Comparison of ENCODE assay signal across 23 mouse cellular contexts in the genomic region with DNA sequence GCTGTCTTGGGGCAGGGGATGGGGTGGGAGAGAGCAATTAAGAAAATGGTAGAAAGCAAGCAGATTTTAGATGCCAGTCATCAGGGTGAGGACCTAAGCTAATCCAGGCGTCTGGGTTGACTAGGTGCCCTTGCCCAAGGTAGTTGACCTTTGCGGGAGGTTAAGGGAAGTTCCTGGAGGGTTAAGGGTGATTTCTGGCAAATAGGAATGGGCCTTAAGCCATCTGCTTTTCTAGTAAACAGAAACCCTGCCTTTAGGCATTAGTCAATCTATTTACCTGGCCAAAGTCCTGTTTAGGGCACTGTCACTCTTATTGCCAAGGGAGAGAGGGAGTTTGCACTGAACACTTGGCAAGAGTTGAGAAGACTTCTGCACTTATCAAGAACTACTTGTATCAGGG. TPM values are rescaled to one million over a fixed set of nuclear protein-coding genes. Genes with fewer than 3 reads are reported as not detected.
DNase-seq lines count a peak whose midpoint lies in the region; ATAC-seq and TF ChIP-seq lines count a peak whose summit lies in the region.
"Had no signal": no experiment of that assay in that cellular context is flagged by ENCODE, and none has a peak within 500 bp of the region (broad histone marks: within the 10 kb centered on the region; RNA-seq: fewer than 3 reads in every experiment).

No protein-coding gene starts in this region.

- H3K4me2 ChIP-seq in kidney, embryonic 16.5 days (replicated peaks; ENCODE audit: low read depth, low read length) = no peak overlapping the region
- no peak overlapping the region for H3K4me2 ChIP-seq in liver, postnatal 0 days (ENCODE audit: low read depth, low read length)
- H3K4me2 ChIP-seq: embryonic facial prominence, embryonic 12.5 days; forebrain, embryonic 15.5 days; heart, embryonic 11.5 days; heart, embryonic 15.5 days had no signal

- peak; percentile 57 for TF ChIP-seq EP300 in liver, postnatal 0 days (IDR thresholded peaks at IDR 0.05; ENCODE audit: low read depth)

- no peak for TF ChIP-seq CTCF in liver, postnatal 0 days (IDR thresholded peaks at IDR 0.05; ENCODE audit: low read depth)

- no peaks in the 10 kb centered on the region for H3K27me3 ChIP-seq in kidney, embryonic 16.5 days (ENCODE audit: insufficient read depth, low read length)
- H3K27me3 ChIP-seq in liver, postnatal 0 days (ENCODE audit: insufficient read depth, low read length) = no peaks in the 10 kb centered on the region
- H3K27me3 ChIP-seq: CH12.LX; embryonic facial prominence, embryonic 12.5 days; forebrain, embryonic 15.5 days; heart, embryonic 15.5 days; Patski had no signal

- peaks cover 18% of the 10 kb centered on the region; the same call in 1 of the 2 replicates for H3K36me3 ChIP-seq in kidney, embryonic 16.5 days (ENCODE audit: insufficient read depth, low read length)
- H3K36me3 ChIP-seq in liver, postnatal 0 days (replicated peaks; ENCODE audit: insufficient read depth, low read length) = no peaks in the 10 kb centered on the region; the same call in 1 of the 2 replicates
- H3K36me3 ChIP-seq: embryonic facial prominence, embryonic 12.5 days; heart, embryonic 15.5 days had no signal

- no peak overlapping the region for H3K4me3 ChIP-seq in kidney, embryonic 16.5 days (ENCODE audit: low read length)
- H3K4me3 ChIP-seq in liver, postnatal 0 days (ENCODE audit: low read depth, low read length) = no peak overlapping the region
- H3K4me3 ChIP-seq: embryonic facial prominence, embryonic 12.5 days; forebrain, embryonic 15.5 days; heart, adult 2 months; heart, embryonic 15.5 days had no signal

- no peak overlapping the region for H3K9ac ChIP-seq in kidney, embryonic 16.5 days (replicated peaks; ENCODE audit: low read length)
- no peak overlapping the region for H3K9ac ChIP-seq in liver, postnatal 0 days (replicated peaks)
- H3K9ac ChIP-seq: embryonic facial prominence, embryonic 12.5 days; forebrain, embryonic 15.5 days; heart, embryonic 15.5 days had no signal

- no peaks in the 10 kb centered on the region for H3K9me3 ChIP-seq in kidney, embryonic 16.5 days (ENCODE audit: low read length)
- H3K9me3 ChIP-seq in liver, postnatal 0 days (ENCODE audit: low read length) = no peaks in the 10 kb centered on the region
- H3K9me3 ChIP-seq: embryonic facial prominence, embryonic 12.5 days; forebrain, embryonic 15.5 days; heart, embryonic 15.5 days had no signal

- 64% methylated on average over 2 of the region's 2 CpGs for WGBS in kidney, embryonic 16.5 days
- whole genome bisulfite sequencing in large intestine, adult 2 months = 31% methylated on average over 2 of the region's 2 CpGs
- WGBS in liver, postnatal 0 days (ENCODE audit: insufficient replicate concordance) = 62% methylated on average over 2 of the region's 2 CpGs

- H3K27ac ChIP-seq in kidney, embryonic 16.5 days (ENCODE audit: low read length) = no peak overlapping the region
- peak overlapping the region; percentile 72 for H3K27ac ChIP-seq in liver, postnatal 0 days (ENCODE audit: low read depth)
- H3K27ac ChIP-seq: embryonic facial prominence, embryonic 12.5 days; forebrain, embryonic 15.5 days; heart, adult 2 months; heart, embryonic 15.5 days had no signal

- DNase-seq in kidney, adult 18-20 months = peak; percentile 36
- no peak for DNase-seq in kidney, postnatal 14 days
- DNase-seq in kidney, postnatal 36 days = peak; percentile 34 to 42
- peak; percentile 38 for DNase-seq in large intestine, adult 2 months (ENCODE audit: low read depth, low spot score)
- peak; percentile 37 for DNase-seq in liver, postnatal 0 days
- no peak for DNase-seq in spleen, adult 12 weeks (ENCODE audit: low spot score)
- no peak for DNase-seq in heart, adult 11 months
- DNase-seq: adrenal gland, postnatal 14 days; cerebellum, adult 11-12 months; cerebellum, adult 9-10 months; cerebellum, postnatal 25 days; gastrocnemius, postnatal 10 days; heart, adult 2 months; heart, postnatal 14 days had no signal

- ATAC-seq in kidney, embryonic 16.5 days (ENCODE audit: low FRiP score, low TSS enrichment) = no peak
- ATAC-seq in liver, postnatal 0 days = peak; percentile 99
- ATAC-seq: activated CD4-positive, CD25-positive, alpha-beta regulatory T cell, adult 4 months; forebrain, embryonic 15.5 days; Patski had no signal

- no peaks in the 10 kb centered on the region for H3K4me1 ChIP-seq in kidney, embryonic 16.5 days (ENCODE audit: insufficient read depth, low read length)
- H3K4me1 ChIP-seq in liver, postnatal 0 days (ENCODE audit: insufficient read depth) = peaks cover 3% of the 10 kb centered on the region; the same call in 1 of the 2 replicates
- H3K4me1 ChIP-seq: embryonic facial prominence, embryonic 12.5 days; forebrain, embryonic 15.5 days; heart, embryonic 15.5 days had no signal

RNA-seq across cellular contexts. Expression of gene Sh3yl1, which starts 25.4 kb away (rescaled TPM):
- 28.4 and 31.5 TPM in 2 replicates for polyA plus RNA-seq in kidney, embryonic 16.5 days (2015; fragmentation: Nextera tagmentation; extraction: Ambion mirVana)
- polyA plus RNA-seq in large intestine, adult 2 months (2012; rRNA removed) = 5.1 and 6.0 TPM in 2 replicates
- 16.1 and 16.9 TPM in 2 replicates for polyA plus RNA-seq in liver, postnatal 0 days (2015; fragmentation: Nextera tagmentation; extraction: Ambion mirVana)

RNA-seq across cellular contexts. Expression of gene Acp1, which starts 25.5 kb away (rescaled TPM):
- polyA plus RNA-seq in kidney, embryonic 16.5 days (2015; fragmentation: Nextera tagmentation; extraction: Ambion mirVana) = 158 and 174 TPM in 2 replicates
- 9.8 and 10.8 TPM in 2 replicates for polyA plus RNA-seq in large intestine, adult 2 months (2012; rRNA removed)
- polyA plus RNA-seq in liver, postnatal 0 days (2015; fragmentation: Nextera tagmentation; extraction: Ambion mirVana) = 164 and 171 TPM in 2 replicates

RNA-seq across cellular contexts. Expression of gene Alkal2, which starts 52.8 kb away (rescaled TPM):
- polyA plus RNA-seq in kidney, embryonic 16.5 days (2015; fragmentation: Nextera tagmentation; extraction: Ambion mirVana) = 0.31 and 0.36 TPM in 2 replicates
- polyA plus RNA-seq in large intestine, adult 2 months (2012; rRNA removed) = 0.07 TPM in 1 of 2 replicates, not detected in the other
- not detected in 2 replicates for polyA plus RNA-seq in liver, postnatal 0 days (2015; fragmentation: Nextera tagmentation; extraction: Ambion mirVana)
- polyA plus RNA-seq: activated CD4-positive, CD25-positive, alpha-beta regulatory T cell, adult 4 months; C2C12; Patski had no signal

Comparison
In these comparisons a context has a peak if more than half of its experiments do, and no peak if none do; other contexts are left out.
1. DNase-seq: peak in kidney, adult 18-20 months (single experiment), kidney, postnatal 36 days (2 of 2), large intestine, adult 2 months (single experiment) and liver, postnatal 0 days (single experiment); none in kidney, postnatal 14 days (single experiment), spleen, adult 12 weeks (single experiment) and heart, adult 11 months (single experiment).
2. RNA of gene Acp1, which starts 25.5 kb away (polyA plus RNA-seq): 158 to 174 TPM in kidney, embryonic 16.5 days and 164 to 171 TPM in liver, postnatal 0 days; 9.8 to 10.8 TPM in large intestine, adult 2 months; every median in the first group is over 10 times any median in the second.